Mouse (Mus musculus) gastrocnemius, postnatal 14 days (tissue): ENCODE results near the gene Snx6. TPM values are rescaled to one million over a fixed set of nuclear protein-coding genes. Genes with fewer than 3 reads are reported as not detected.
"Not testable (repeated sequence)": the region's sequence is repeated elsewhere in the genome, so short reads cannot be mapped to it uniquely, and the experiment has no call there.

Source experiments
- DNase-seq: peaks from one replicate; pipeline ENCODE4 v3.0.0; 2021; ENCODE audit warnings: mixed read lengths
- intact Hi-C: fragments of 180-260 bp; cut with DNase I; formaldehyde crosslinking; loops from one replicate; pipeline ENCODE4 v1.15.1; 2025; ENCODE audit warnings: low total_unique reads
- long read RNA-seq, 2 experiments: library from polyadenylated mRNA; stranded (forward); transcript quantifications; one replicate each; pipeline ENCODE4 v2.0.0; 2021
- total RNA-seq, 2 experiments: library from RNA; stranded (reverse); gene quantifications; 2 replicates each; pipeline ENCODE4 v1.2.3; 2021

Snx6 gene
- total RNA-seq: 10 to 100 TPM; 20.9 to 23.5 TPM
- long read RNA-seq, experiment 1, transcript Snx6-201 (14 exons, 1,928 nt): major isoform, 39 of 48 reads
- long read RNA-seq, experiment 1, partial matches to known transcripts: 5 of 48 reads
- long read RNA-seq, experiment 1, other reads (novel, unspliced or antisense): 4 of 48 reads
- long read RNA-seq, experiment 2, transcript Snx6-201 (14 exons, 1,928 nt): major isoform, 26 of 37 reads
- long read RNA-seq, experiment 2, partial matches to known transcripts: 5 of 37 reads
- long read RNA-seq, experiment 2, other reads (novel, unspliced or antisense): 6 of 37 reads

- peak; percentile 89 for DNase-seq
- intact Hi-C loops: loop anchor here (10.0 kb wide), 1 partner anchor 101 kb away; the partner anchor contains the start of gene Eapp
These were observed at the start of gene Snx6 for GRCm38 (mm10) chr12:54795153-54795998. Gene Snx6, minus strand, starts transcription at chr12:54795703.

- no peak for DNase-seq
- intact Hi-C loops: no loop called here
These were observed 48.9 kb upstream of the Snx6 start for GRCm38 (mm10) chr12:54844415-54844814.

GRCm38 (mm10) chr12:54841576-54841975 is 46.1 kb upstream of the Snx6 start:
- DNase-seq: no peak
- intact Hi-C loops: no loop called here

- intact Hi-C loops: no loop called here
- no peak for DNase-seq
These were observed 44.3 kb upstream of the Snx6 start for GRCm38 (mm10) chr12:54839815-54840214.

- DNase-seq: no peak
- intact Hi-C loops: no loop called here
These were observed 43.4 kb upstream of the Snx6 start for GRCm38 (mm10) chr12:54838931-54839330.

- intact Hi-C loops: no loop called here
These were observed 40.4 kb upstream of the Snx6 start for GRCm38 (mm10) chr12:54835608-54836570.

GRCm38 (mm10) chr12:54834925-54835447 is 39.5 kb upstream of the Snx6 start:
- DNase-seq: peak; percentile 92
- intact Hi-C loops: no loop called here

More at GRCm38 (mm10) chr12:54835608-54836570, 40.4 kb upstream of the Snx6 start:
- DNase-seq: peak; percentile 20

- intact Hi-C loops: no loop called here
These were observed 38.4 kb upstream of the Snx6 start for GRCm38 (mm10) chr12:54833856-54834399.

GRCm38 (mm10) chr12:54831927-54832326 is 36.4 kb upstream of the Snx6 start:
- intact Hi-C loops, DNase-seq: not testable (repeated sequence)

More at GRCm38 (mm10) chr12:54833856-54834399, 38.4 kb upstream of the Snx6 start:
- peak; percentile 18 for DNase-seq

GRCm38 (mm10) chr12:54830574-54830973 is 35.1 kb upstream of the Snx6 start:
- DNase-seq: peak; percentile 80
- intact Hi-C loops: no loop called here

- no peak for DNase-seq
- intact Hi-C loops: loop anchor here (5.0 kb wide), 1 partner anchor 52 kb away; no protein-coding TSS in a partner anchor
These were observed 34.4 kb upstream of the Snx6 start for GRCm38 (mm10) chr12:54829876-54830275.

- no peak for DNase-seq
- intact Hi-C loops: loop anchor here (5.0 kb wide), 1 partner anchor 54 kb away; no protein-coding TSS in a partner anchor
These were observed 32.5 kb upstream of the Snx6 start for GRCm38 (mm10) chr12:54828043-54828442.

GRCm38 (mm10) chr12:54825202-54825601 is 29.7 kb upstream of the Snx6 start:
- intact Hi-C loops: loop anchor here (5.0 kb wide), 1 partner anchor 57 kb away; no protein-coding TSS in a partner anchor
- no peak for DNase-seq

- intact Hi-C loops: no loop called here
- peak; percentile 23 for DNase-seq
These were observed 27.4 kb upstream of the Snx6 start for GRCm38 (mm10) chr12:54822836-54823426.

GRCm38 (mm10) chr12:54820684-54821161 is 25.2 kb upstream of the Snx6 start:
- intact Hi-C loops: no loop called here
- no peak for DNase-seq

- intact Hi-C loops: no loop called here
These were observed 23.9 kb upstream of the Snx6 start for GRCm38 (mm10) chr12:54819181-54819935.

GRCm38 (mm10) chr12:54810142-54810541 is 14.6 kb upstream of the Snx6 start:
- intact Hi-C loops: no loop called here
- no peak for DNase-seq

More at GRCm38 (mm10) chr12:54819181-54819935, 23.9 kb upstream of the Snx6 start:
- DNase-seq: no peak
